Mouse (Mus musculus): ENCODE measurements around the gene Arhgef28. TPM values are rescaled to one million over a fixed set of nuclear protein-coding genes. Genes with fewer than 3 reads are reported as not detected.

Arhgef28 gene
- total and polyA plus RNA-seq, 3 experiments, result not detected

DNA sequence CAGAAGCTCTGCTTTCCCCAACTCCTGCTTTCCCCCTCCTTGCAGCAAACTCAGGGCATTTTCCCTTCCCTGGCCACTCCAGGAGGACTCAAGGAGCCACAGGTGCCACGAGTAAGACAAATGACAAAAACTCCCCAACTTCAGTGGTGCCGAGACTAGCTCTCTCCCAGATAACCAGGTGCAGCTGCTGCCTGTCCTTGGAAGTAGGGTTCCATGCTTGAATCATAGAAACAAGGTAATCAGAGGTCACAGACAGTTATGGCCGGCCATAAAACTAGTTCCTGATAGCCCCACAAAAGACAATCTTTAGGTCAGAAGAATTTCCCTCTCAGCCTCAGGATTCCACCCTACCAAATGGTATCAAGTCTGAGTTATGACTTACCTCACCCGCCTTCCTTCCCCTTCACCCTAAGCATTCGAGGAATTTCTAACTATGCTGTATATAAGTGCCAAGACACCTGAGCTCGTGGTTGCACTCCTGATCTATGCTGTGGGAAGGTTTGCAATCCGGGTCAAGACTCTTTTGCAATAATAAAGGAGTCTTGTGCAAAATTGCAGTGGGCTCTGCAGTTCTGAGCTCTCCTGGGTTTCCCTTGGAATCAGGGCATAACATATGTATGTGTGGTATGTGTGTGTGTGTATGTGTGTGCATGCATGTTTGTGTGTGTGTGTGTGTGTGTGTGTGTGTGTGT is 93.3 kb downstream of the Arhgef28 start:
- TF ChIP-seq GABPA (IDR thresholded peaks at IDR 0.05; ENCODE audit: low read depth, low read length) (no peak), RCOR1 (IDR thresholded peaks at IDR 0.05; ENCODE audit: low read depth, low read length) (no peak), MEF2A (IDR thresholded peaks at IDR 0.05; ENCODE audit: extremely low read depth, insufficient replicate concordance, low read depth, low read length, poor library complexity, severe bottlenecking) (no peak), MYB (IDR thresholded peaks at IDR 0.05; ENCODE audit: low read depth, low read length) (no peak), USF1 (IDR thresholded peaks at IDR 0.05; ENCODE audit: low read depth, low read length) (no peak), USF2 (IDR thresholded peaks at IDR 0.05; ENCODE audit: borderline replicate concordance in 1 of 2, insufficient read depth in 1 of 2, low read depth in 1 of 2, low read length in 2 of 2) (no peak), TAL1 (IDR thresholded peaks at IDR 0.05; ENCODE audit: low read length) (no peak), MAX (IDR thresholded peaks at IDR 0.05; ENCODE audit: low read length) (no peak), SIN3A (IDR thresholded peaks at IDR 0.05; ENCODE audit: low read length) (no peak), ZMIZ1 (IDR thresholded peaks at IDR 0.05; ENCODE audit: low read depth, low read length) (no peak), ZNF384 (IDR thresholded peaks at IDR 0.05; ENCODE audit: low read depth, low read length) (no peak), ZKSCAN1 (IDR thresholded peaks at IDR 0.05; ENCODE audit: low read depth, low read length) (no peak), ETS1 (IDR thresholded peaks at IDR 0.05; ENCODE audit: low read depth, low read length) (no peak), NELFE (IDR thresholded peaks at IDR 0.05; ENCODE audit: low read depth, low read length) (no peak), JUND (IDR thresholded peaks at IDR 0.05; ENCODE audit: low read depth, low read length) (no peak), CTCF (IDR thresholded peaks at IDR 0.05 in 2 of 3, conservative IDR thresholded peaks at IDR 0.05 in 1 of 3; ENCODE audit: control insufficient read depth in 1 of 3, insufficient read depth in 1 of 3, low read depth in 2 of 3, low read length in 3 of 3, poor library complexity in 1 of 3, severe bottlenecking in 1 of 3) (no peak), POLR2AphosphoS2 (IDR thresholded peaks at IDR 0.05; ENCODE audit: low read length) (no peak), E2F4 (IDR thresholded peaks at IDR 0.05; ENCODE audit: borderline replicate concordance, low read depth, low read length) (no peak)

GRCm38 (mm10) chr13:98111531-98111930 is 94.7 kb downstream of the Arhgef28 start:
- Histone ChIP-seq H3K79me2 (ENCODE audit: control insufficient read depth, insufficient read depth, low read length, poor library complexity) (no peaks in the 10 kb centered on the region), H3K36me3 (ENCODE audit: control insufficient read depth in 1 of 2, insufficient read depth in 2 of 2, low read length in 2 of 2) (no peaks in the 10 kb centered on the region), H3K4me1 (ENCODE audit: control insufficient read depth in 1 of 2, insufficient read depth in 2 of 2, low read length in 2 of 2) (no peaks in the 10 kb centered on the region), H3K4me3 (ENCODE audit: control insufficient read depth in 1 of 2, insufficient read depth in 1 of 2, low read depth in 2 of 2, low read length in 2 of 2) (no peak overlapping the region), H3K9ac (ENCODE audit: control insufficient read depth, low read depth, low read length, poor library complexity, severe bottlenecking) (no peak overlapping the region), H3K27ac (ENCODE audit: control insufficient read depth, low read depth, low read length) (no peak overlapping the region), H3K27me3 (ENCODE audit: control insufficient read depth in 1 of 2, insufficient read depth in 2 of 2, low read length in 2 of 2) (no peaks in the 10 kb centered on the region; a peak in 2 of 4 replicates), H3K9me3 (replicated peaks; ENCODE audit: insufficient read depth, low read length) (no peaks in the 10 kb centered on the region)
- TF ChIP-seq CHD1 (IDR thresholded peaks at IDR 0.05; ENCODE audit: low read depth, low read length) (no peak), E2F4 (IDR thresholded peaks at IDR 0.05; ENCODE audit: borderline replicate concordance, low read depth, low read length) (no peak), ELF1 (IDR thresholded peaks at IDR 0.05; ENCODE audit: low read depth, low read length) (no peak), MAZ (IDR thresholded peaks at IDR 0.05; ENCODE audit: low read depth, low read length) (no peak), SMC3 (IDR thresholded peaks at IDR 0.05; ENCODE audit: low read depth, low read length) (no peak), GABPA (IDR thresholded peaks at IDR 0.05; ENCODE audit: low read depth, low read length) (no peak), SIN3A (IDR thresholded peaks at IDR 0.05; ENCODE audit: low read length) (no peak), HCFC1 (IDR thresholded peaks at IDR 0.05; ENCODE audit: low read depth, low read length) (no peak), ZC3H11A (IDR thresholded peaks at IDR 0.05; ENCODE audit: low read depth, low read length) (no peak), MAX (IDR thresholded peaks at IDR 0.05; ENCODE audit: low read length) (no peak), TBP (IDR thresholded peaks at IDR 0.05; ENCODE audit: low read depth, low read length) (no peak), USF1 (IDR thresholded peaks at IDR 0.05; ENCODE audit: low read depth, low read length) (no peak), EP300 (IDR thresholded peaks at IDR 0.05; ENCODE audit: low read depth in 1 of 2, low read length in 2 of 2) (no peak), RAD21 (IDR thresholded peaks at IDR 0.05; ENCODE audit: low read depth, low read length) (no peak), BHLHE40 (IDR thresholded peaks at IDR 0.05; ENCODE audit: borderline replicate concordance, low read depth, low read length) (no peak), MYB (IDR thresholded peaks at IDR 0.05; ENCODE audit: low read depth, low read length) (no peak), MXI1 (IDR thresholded peaks at IDR 0.05; ENCODE audit: low read depth, low read length) (no peak), CHD2 (IDR thresholded peaks at IDR 0.05; ENCODE audit: low read length) (no peak)
- no peak for DNase-seq (ENCODE audit: low read depth, low spot score)

More for the DNA sequence above, 93.3 kb downstream of the Arhgef28 start:
- H3K4me1 ChIP-seq (ENCODE audit: control insufficient read depth in 1 of 2, insufficient read depth in 2 of 2, low read length in 2 of 2), result no peaks in the 10 kb centered on the region
- no peak overlapping the region for H3K27ac ChIP-seq (ENCODE audit: control insufficient read depth, low read depth, low read length)
- H3K9ac ChIP-seq (ENCODE audit: control insufficient read depth, low read depth, low read length, poor library complexity, severe bottlenecking), result no peak overlapping the region
- H3K36me3 ChIP-seq (ENCODE audit: control insufficient read depth in 1 of 2, insufficient read depth in 2 of 2, low read length in 2 of 2), result no peaks in the 10 kb centered on the region
- H3K27me3 ChIP-seq (ENCODE audit: control insufficient read depth in 1 of 2, insufficient read depth in 2 of 2, low read length in 2 of 2), result no peaks in the 10 kb centered on the region; a peak in 2 of 4 replicates
- H3K79me2 ChIP-seq (ENCODE audit: control insufficient read depth, insufficient read depth, low read length, poor library complexity), result no peaks in the 10 kb centered on the region
- H3K4me3 ChIP-seq (ENCODE audit: control insufficient read depth in 1 of 2, insufficient read depth in 1 of 2, low read depth in 2 of 2, low read length in 2 of 2), result no peak overlapping the region
- H3K9me3 ChIP-seq (replicated peaks; ENCODE audit: insufficient read depth, low read length), result no peaks in the 10 kb centered on the region
- DNase-seq (ENCODE audit: low read depth, low spot score), result no peak
